Mouse (Mus musculus) MEL (cell line): ENCODE data around the gene Spz1.

Experiments
- CTCF ChIP-seq, 3 experiments: IDR thresholded peaks in 2 of 3; conservative IDR thresholded peaks in 1 of 3; 2 replicates each; pipeline ENCODE4 v1.5.1; 2011 to 2012; ENCODE audit warnings: low read length in 3 of 3, low read depth in 2 of 3, mild to moderate bottlenecking in 2 of 3, improper control_type of control experiment in 1 of 3, inconsistent platforms in 1 of 3, mixed read lengths in 1 of 3, moderate library complexity in 1 of 3; ENCODE audit not compliant: control insufficient read depth in 1 of 3, insufficient read depth in 1 of 3, poor library complexity in 1 of 3, severe bottlenecking in 1 of 3
- EP300 ChIP-seq, 2 experiments: IDR thresholded peaks; 2 replicates each; pipeline ENCODE4 v1.6.1; 2011; ENCODE audit warnings: improper control_type of control experiment in 2 of 2, low read length in 2 of 2, low read depth in 1 of 2, mild to moderate bottlenecking in 1 of 2
- ETS1 ChIP-seq: IDR thresholded peaks from 2 replicates; pipeline ENCODE4 v1.6.1; 2012; ENCODE audit warnings: low read depth, mild to moderate bottlenecking, inconsistent platforms, low read length, improper control_type of control experiment, moderate library complexity
- HCFC1 ChIP-seq: IDR thresholded peaks from 2 replicates; pipeline ENCODE4 v1.6.1; 2012; ENCODE audit warnings: low read depth, mild to moderate bottlenecking, inconsistent platforms, low read length, improper control_type of control experiment, moderate library complexity
- MAFK ChIP-seq: IDR thresholded peaks from 2 replicates; pipeline ENCODE4 v1.6.1; 2011; ENCODE audit warnings: low read depth, mild to moderate bottlenecking, low read length, improper control_type of control experiment, borderline replicate concordance
- MAZ ChIP-seq: IDR thresholded peaks from 2 replicates; pipeline ENCODE4 v1.6.1; 2012; ENCODE audit warnings: low read depth, mild to moderate bottlenecking, inconsistent platforms, low read length, improper control_type of control experiment
- MEF2A ChIP-seq: IDR thresholded peaks from 2 replicates; pipeline ENCODE4 v1.6.1; 2014; ENCODE audit warnings: low read depth, mild to moderate bottlenecking, inconsistent platforms, low read length, improper control_type of control experiment; ENCODE audit not compliant: poor library complexity, insufficient replicate concordance, severe bottlenecking; ENCODE audit errors: extremely low read depth
- NRF1 ChIP-seq: IDR thresholded peaks from 2 replicates; pipeline ENCODE4 v1.6.1; 2014; ENCODE audit warnings: low read depth, mild to moderate bottlenecking, inconsistent platforms, low read length, improper control_type of control experiment, moderate library complexity; ENCODE audit not compliant: poor library complexity, insufficient read depth, severe bottlenecking
- POLR2A ChIP-seq, 2 experiments: IDR thresholded peaks; 2 replicates each; pipeline ENCODE4 v1.6.1; 2011 to 2012; ENCODE audit warnings: low read length in 2 of 2, mild to moderate bottlenecking in 2 of 2, control low read depth in 1 of 2, improper control_type of control experiment in 1 of 2, low read depth in 1 of 2, moderate library complexity in 1 of 2; ENCODE audit not compliant: control insufficient read depth in 1 of 2, insufficient read depth in 1 of 2, poor library complexity in 1 of 2
- SIN3A ChIP-seq: IDR thresholded peaks from 2 replicates; pipeline ENCODE4 v1.6.1; 2012; ENCODE audit warnings: low read length, improper control_type of control experiment, inconsistent platforms
- TAL1 ChIP-seq: IDR thresholded peaks from 2 replicates; pipeline ENCODE4 v1.6.1; 2012; ENCODE audit warnings: mild to moderate bottlenecking, inconsistent platforms, low read length, moderate library complexity, mixed read lengths
- USF1 ChIP-seq: IDR thresholded peaks from 2 replicates; pipeline ENCODE4 v1.6.1; 2014; ENCODE audit warnings: low read depth, mild to moderate bottlenecking, inconsistent platforms, low read length, improper control_type of control experiment, moderate library complexity
- ZC3H11A ChIP-seq: IDR thresholded peaks from 2 replicates; pipeline ENCODE4 v1.6.1; 2012; ENCODE audit warnings: low read depth, mild to moderate bottlenecking, inconsistent platforms, low read length, improper control_type of control experiment
- ZKSCAN1 ChIP-seq: IDR thresholded peaks from 2 replicates; pipeline ENCODE4 v1.6.1; 2012; ENCODE audit warnings: low read depth, mild to moderate bottlenecking, inconsistent platforms, low read length, improper control_type of control experiment, moderate library complexity

DNA sequence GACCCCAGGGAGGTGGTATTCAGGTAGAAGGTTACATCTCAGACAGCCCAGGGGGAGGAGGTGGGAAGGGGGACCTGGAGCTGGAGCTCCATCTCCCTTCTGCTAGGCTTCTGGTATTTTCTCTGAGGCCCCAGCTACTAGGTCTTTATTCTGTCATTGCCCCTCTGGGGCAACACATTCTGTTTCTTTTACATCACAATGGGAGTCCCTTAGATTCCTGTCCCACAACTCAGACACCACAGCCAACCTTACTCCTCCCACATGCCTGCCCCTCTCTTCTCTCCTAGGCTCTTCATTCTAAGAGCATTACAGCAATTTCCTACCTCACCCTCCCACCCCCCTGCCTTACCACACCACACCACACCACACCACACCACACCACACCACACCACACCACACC, at the start of gene Spz1:
- TF ChIP-seq CTCF (IDR thresholded peaks at IDR 0.05 in 2 of 3, conservative IDR thresholded peaks at IDR 0.05 in 1 of 3; ENCODE audit: control insufficient read depth in 1 of 3, insufficient read depth in 1 of 3, low read depth in 2 of 3, low read length in 3 of 3, poor library complexity in 1 of 3, severe bottlenecking in 1 of 3): no peak
- no peak for TF ChIP-seq TAL1
- TF ChIP-seq POLR2A (IDR thresholded peaks at IDR 0.05; ENCODE audit: control insufficient read depth in 1 of 2, insufficient read depth in 1 of 2, low read depth in 1 of 2, low read length in 2 of 2, poor library complexity in 1 of 2): no peak
- no peak for TF ChIP-seq MAFK
- TF ChIP-seq MAZ: no peak
- no peak for TF ChIP-seq ETS1
- no peak for TF ChIP-seq USF1
- no peak for TF ChIP-seq ZC3H11A
- TF ChIP-seq EP300 (IDR thresholded peaks at IDR 0.05; ENCODE audit: low read depth in 1 of 2, low read length in 2 of 2): no peak
- no peak for TF ChIP-seq ZKSCAN1
- TF ChIP-seq MEF2A: no peak
- no peak for TF ChIP-seq HCFC1
- no peak for TF ChIP-seq SIN3A
- TF ChIP-seq NRF1: no peak
